Mouse (Mus musculus) MEL (cell line): ENCODE measurements around the gene Gss. TPM values are rescaled to one million over a fixed set of nuclear protein-coding genes. Genes with fewer than 3 reads are reported as not detected.

ENCODE experiments used
- DNase-seq: peaks from one replicate; pipeline ENCODE4 v3.0.0; 2011; ENCODE audit warnings: low read depth, low spot score
- H3K27ac ChIP-seq: 2 replicates; pipeline ENCODE4 v1.5.1; 2012; ENCODE audit warnings: low read depth, mild to moderate bottlenecking, control low read depth, low read length, moderate library complexity; ENCODE audit not compliant: control insufficient read depth
- H3K27me3 ChIP-seq, 2 experiments: fragments of 150-350 bp in 1 of 2; sonication (generic) in 1 of 2; 2 replicates each; pipeline ENCODE4 v1.6.1; 2012; ENCODE audit warnings: low read length in 2 of 2, mild to moderate bottlenecking in 2 of 2, improper control_type of control experiment in 1 of 2, moderate library complexity in 1 of 2; ENCODE audit not compliant: insufficient read depth in 2 of 2, control insufficient read depth in 1 of 2
- H3K36me3 ChIP-seq, 2 experiments: 2 replicates each; pipeline ENCODE4 v1.6.1; 2012 to 2014; ENCODE audit warnings: low read length in 2 of 2, improper control_type of control experiment in 1 of 2, inconsistent platforms in 1 of 2, mild to moderate bottlenecking in 1 of 2; ENCODE audit not compliant: insufficient read depth in 2 of 2, control insufficient read depth in 1 of 2
- H3K4me1 ChIP-seq, 2 experiments: fragments of 150-350 bp in 1 of 2; sonication (generic) in 1 of 2; 2 replicates each; pipeline ENCODE4 v1.6.1; 2012; ENCODE audit warnings: low read length in 2 of 2, improper control_type of control experiment in 1 of 2, mild to moderate bottlenecking in 1 of 2; ENCODE audit not compliant: insufficient read depth in 2 of 2, control insufficient read depth in 1 of 2
- H3K4me3 ChIP-seq, 2 experiments: fragments of 150-350 bp in 1 of 2; sonication (generic) in 1 of 2; 2 replicates each; pipeline ENCODE4 v1.5.1; 2012; ENCODE audit warnings: low read depth in 2 of 2, low read length in 2 of 2, mild to moderate bottlenecking in 2 of 2, moderate library complexity in 2 of 2, control low read depth in 1 of 2, improper control_type of control experiment in 1 of 2; ENCODE audit not compliant: control insufficient read depth in 1 of 2, insufficient read depth in 1 of 2
- H3K79me2 ChIP-seq: 2 replicates; pipeline ENCODE4 v1.6.1; 2012; ENCODE audit warnings: mild to moderate bottlenecking, low read length, moderate library complexity; ENCODE audit not compliant: control insufficient read depth, poor library complexity, insufficient read depth
- H3K9ac ChIP-seq: 2 replicates; pipeline ENCODE4 v1.6.1; 2012; ENCODE audit warnings: low read depth, mild to moderate bottlenecking, control low read depth, low read length, moderate library complexity; ENCODE audit not compliant: control insufficient read depth, poor library complexity, severe bottlenecking
- H3K9me3 ChIP-seq: fragments of 150-350 bp; sonication (generic); replicated peaks from 2 replicates; pipeline ENCODE4 v1.6.1; 2012; ENCODE audit warnings: mild to moderate bottlenecking, low read length, improper control_type of control experiment, moderate library complexity; ENCODE audit not compliant: insufficient read depth
- BHLHE40 ChIP-seq: IDR thresholded peaks from 2 replicates; pipeline ENCODE4 v1.6.1; 2012; ENCODE audit warnings: low read depth, mild to moderate bottlenecking, inconsistent platforms, low read length, improper control_type of control experiment, borderline replicate concordance
- CHD1 ChIP-seq: IDR thresholded peaks from 2 replicates; pipeline ENCODE4 v1.6.1; 2012; ENCODE audit warnings: low read depth, mild to moderate bottlenecking, inconsistent platforms, low read length, improper control_type of control experiment
- CHD2 ChIP-seq: IDR thresholded peaks from 2 replicates; pipeline ENCODE4 v1.6.1; 2011; ENCODE audit warnings: low read length, improper control_type of control experiment
- CTCF ChIP-seq, 3 experiments: IDR thresholded peaks in 2 of 3; conservative IDR thresholded peaks in 1 of 3; 2 replicates each; pipeline ENCODE4 v1.5.1; 2011 to 2012; ENCODE audit warnings: low read length in 3 of 3, low read depth in 2 of 3, mild to moderate bottlenecking in 2 of 3, improper control_type of control experiment in 1 of 3, inconsistent platforms in 1 of 3, mixed read lengths in 1 of 3, moderate library complexity in 1 of 3; ENCODE audit not compliant: control insufficient read depth in 1 of 3, insufficient read depth in 1 of 3, poor library complexity in 1 of 3, severe bottlenecking in 1 of 3
- E2F4 ChIP-seq: IDR thresholded peaks from 2 replicates; pipeline ENCODE4 v1.6.1; 2011; ENCODE audit warnings: low read depth, low read length, improper control_type of control experiment, borderline replicate concordance
- ELF1 ChIP-seq: IDR thresholded peaks from 2 replicates; pipeline ENCODE4 v1.6.1; 2014; ENCODE audit warnings: low read depth, mild to moderate bottlenecking, inconsistent platforms, low read length, improper control_type of control experiment, moderate library complexity
- EP300 ChIP-seq, 2 experiments: IDR thresholded peaks; 2 replicates each; pipeline ENCODE4 v1.6.1; 2011; ENCODE audit warnings: improper control_type of control experiment in 2 of 2, low read length in 2 of 2, low read depth in 1 of 2, mild to moderate bottlenecking in 1 of 2
- ETS1 ChIP-seq: IDR thresholded peaks from 2 replicates; pipeline ENCODE4 v1.6.1; 2012; ENCODE audit warnings: low read depth, mild to moderate bottlenecking, inconsistent platforms, low read length, improper control_type of control experiment, moderate library complexity
- GABPA ChIP-seq: IDR thresholded peaks from 2 replicates; pipeline ENCODE4 v1.6.1; 2012; ENCODE audit warnings: low read depth, mild to moderate bottlenecking, inconsistent platforms, low read length, improper control_type of control experiment, moderate library complexity
- GATA1 ChIP-seq: IDR thresholded peaks from 2 replicates; pipeline ENCODE4 v1.6.1; 2011; ENCODE audit warnings: low read depth, low read length, improper control_type of control experiment
- HCFC1 ChIP-seq: IDR thresholded peaks from 2 replicates; pipeline ENCODE4 v1.6.1; 2012; ENCODE audit warnings: low read depth, mild to moderate bottlenecking, inconsistent platforms, low read length, improper control_type of control experiment, moderate library complexity
- JUND ChIP-seq: IDR thresholded peaks from 2 replicates; pipeline ENCODE4 v1.6.1; 2011; ENCODE audit warnings: low read depth, mild to moderate bottlenecking, improper control_type of control experiment, low read length
- KAT2A ChIP-seq: conservative IDR thresholded peaks from 2 replicates; pipeline ENCODE4 v1.6.1; 2012; ENCODE audit warnings: low read depth, low read length, improper control_type of control experiment, inconsistent platforms
- MAFK ChIP-seq: IDR thresholded peaks from 2 replicates; pipeline ENCODE4 v1.6.1; 2011; ENCODE audit warnings: low read depth, mild to moderate bottlenecking, low read length, improper control_type of control experiment, borderline replicate concordance
- MAX ChIP-seq: IDR thresholded peaks from 2 replicates; pipeline ENCODE4 v1.6.1; 2011; ENCODE audit warnings: low read length, improper control_type of control experiment
- MAZ ChIP-seq: IDR thresholded peaks from 2 replicates; pipeline ENCODE4 v1.6.1; 2012; ENCODE audit warnings: low read depth, mild to moderate bottlenecking, inconsistent platforms, low read length, improper control_type of control experiment
- MEF2A ChIP-seq: IDR thresholded peaks from 2 replicates; pipeline ENCODE4 v1.6.1; 2014; ENCODE audit warnings: low read depth, mild to moderate bottlenecking, inconsistent platforms, low read length, improper control_type of control experiment; ENCODE audit not compliant: poor library complexity, insufficient replicate concordance, severe bottlenecking; ENCODE audit errors: extremely low read depth
- MXI1 ChIP-seq: IDR thresholded peaks from 2 replicates; pipeline ENCODE4 v1.6.1; 2011; ENCODE audit warnings: mild to moderate bottlenecking, low read depth, low read length, improper control_type of control experiment
- MYB ChIP-seq: IDR thresholded peaks from 2 replicates; pipeline ENCODE4 v1.6.1; 2011; ENCODE audit warnings: mild to moderate bottlenecking, low read depth, low read length, improper control_type of control experiment
- MYC ChIP-seq: IDR thresholded peaks from 2 replicates; pipeline ENCODE4 v1.6.1; 2011; ENCODE audit warnings: low read depth, mild to moderate bottlenecking, low read length, improper control_type of control experiment, moderate library complexity
- NELFE ChIP-seq: IDR thresholded peaks from 2 replicates; pipeline ENCODE4 v1.6.1; 2011; ENCODE audit warnings: low read depth, low read length, improper control_type of control experiment
- NRF1 ChIP-seq: IDR thresholded peaks from 2 replicates; pipeline ENCODE4 v1.6.1; 2014; ENCODE audit warnings: low read depth, mild to moderate bottlenecking, inconsistent platforms, low read length, improper control_type of control experiment, moderate library complexity; ENCODE audit not compliant: poor library complexity, insufficient read depth, severe bottlenecking
- POLR2A ChIP-seq, 2 experiments: IDR thresholded peaks; 2 replicates each; pipeline ENCODE4 v1.6.1; 2011 to 2012; ENCODE audit warnings: low read length in 2 of 2, mild to moderate bottlenecking in 2 of 2, control low read depth in 1 of 2, improper control_type of control experiment in 1 of 2, low read depth in 1 of 2, moderate library complexity in 1 of 2; ENCODE audit not compliant: control insufficient read depth in 1 of 2, insufficient read depth in 1 of 2, poor library complexity in 1 of 2
- POLR2AphosphoS2 ChIP-seq: IDR thresholded peaks from 2 replicates; pipeline ENCODE4 v1.6.1; 2011; ENCODE audit warnings: low read length, improper control_type of control experiment
- POLR2AphosphoS5 ChIP-seq: IDR thresholded peaks from 2 replicates; pipeline ENCODE4 v1.6.1; 2012; ENCODE audit warnings: low read depth, borderline replicate concordance, mild to moderate bottlenecking, inconsistent platforms, low read length, moderate library complexity, mixed read lengths
- RAD21 ChIP-seq: IDR thresholded peaks from 2 replicates; pipeline ENCODE4 v1.6.1; 2011; ENCODE audit warnings: mild to moderate bottlenecking, low read depth, low read length, improper control_type of control experiment
- SIN3A ChIP-seq: IDR thresholded peaks from 2 replicates; pipeline ENCODE4 v1.6.1; 2012; ENCODE audit warnings: low read length, improper control_type of control experiment, inconsistent platforms
- SMC3 ChIP-seq: IDR thresholded peaks from 2 replicates; pipeline ENCODE4 v1.6.1; 2011; ENCODE audit warnings: low read depth, low read length, improper control_type of control experiment
- TAL1 ChIP-seq: IDR thresholded peaks from 2 replicates; pipeline ENCODE4 v1.6.1; 2012; ENCODE audit warnings: mild to moderate bottlenecking, inconsistent platforms, low read length, moderate library complexity, mixed read lengths
- TBP ChIP-seq: IDR thresholded peaks from 2 replicates; pipeline ENCODE4 v1.8.0; 2011; ENCODE audit warnings: low read depth, low read length, improper control_type of control experiment
- TCF12 ChIP-seq: IDR thresholded peaks from 2 replicates; pipeline ENCODE4 v1.6.1; 2014; ENCODE audit warnings: low read depth, mild to moderate bottlenecking, inconsistent platforms, low read length, improper control_type of control experiment, moderate library complexity
- UBTF ChIP-seq: IDR thresholded peaks from 2 replicates; pipeline ENCODE4 v1.6.1; 2012; ENCODE audit warnings: low read depth, mild to moderate bottlenecking, inconsistent platforms, low read length, improper control_type of control experiment, moderate library complexity, borderline replicate concordance; ENCODE audit not compliant: insufficient read depth
- USF1 ChIP-seq: IDR thresholded peaks from 2 replicates; pipeline ENCODE4 v1.6.1; 2014; ENCODE audit warnings: low read depth, mild to moderate bottlenecking, inconsistent platforms, low read length, improper control_type of control experiment, moderate library complexity
- USF2 ChIP-seq, 2 experiments: IDR thresholded peaks; 2 replicates each; pipeline ENCODE4 v1.6.1; 2011 to 2012; ENCODE audit warnings: improper control_type of control experiment in 2 of 2, low read length in 2 of 2, borderline replicate concordance in 1 of 2, inconsistent platforms in 1 of 2, low read depth in 1 of 2, mild to moderate bottlenecking in 1 of 2; ENCODE audit not compliant: insufficient read depth in 1 of 2
- ZC3H11A ChIP-seq: IDR thresholded peaks from 2 replicates; pipeline ENCODE4 v1.6.1; 2012; ENCODE audit warnings: low read depth, mild to moderate bottlenecking, inconsistent platforms, low read length, improper control_type of control experiment
- ZKSCAN1 ChIP-seq: IDR thresholded peaks from 2 replicates; pipeline ENCODE4 v1.6.1; 2012; ENCODE audit warnings: low read depth, mild to moderate bottlenecking, inconsistent platforms, low read length, improper control_type of control experiment, moderate library complexity
- ZMIZ1 ChIP-seq: IDR thresholded peaks from 2 replicates; pipeline ENCODE4 v1.6.1; 2012; ENCODE audit warnings: low read depth, mild to moderate bottlenecking, inconsistent platforms, low read length, improper control_type of control experiment, moderate library complexity
- ZNF384 ChIP-seq: IDR thresholded peaks from 2 replicates; pipeline ENCODE4 v1.6.1; 2012; ENCODE audit warnings: low read depth, mild to moderate bottlenecking, inconsistent platforms, low read length, improper control_type of control experiment
- polyA plus RNA-seq, 2 experiments: library from polyadenylated mRNA; stranded (reverse) in 1 of 2; unstranded in 1 of 2; fragments of >175 nt in 1 of 2; fragments of >200 nt in 1 of 2; gene quantifications; 2 replicates each; pipeline versions ENCODE4 v1.2.1 to v1.2.4; 2012; ENCODE audit warnings: low replicate concordance in 2 of 2, low read depth in 1 of 2; ENCODE audit not compliant: insufficient read length in 2 of 2, insufficient read depth in 1 of 2, missing spikeins in 1 of 2
- total RNA-seq: library from RNA; depleted of rRNA; stranded (reverse); fragments of 300-350 nt; gene quantifications from 2 replicates; pipeline ENCODE4 v1.2.3, GENCODE M21; 2012

Gene Gss
- total and polyA plus RNA-seq, 3 experiments: 21.9 to 24.0 TPM; not detected in 1

GRCm38 (mm10) chr2:155524378-155524777 lies 68.2 kb downstream of the Gss start:
- DNase-seq: peak; percentile 80
- Histone ChIP-seq H3K27ac (peak overlapping the region; percentile 38; the same call in 1 of the 2 replicates), H3K9ac (no peak overlapping the region), H3K9me3 (no peaks in the 10 kb centered on the region), H3K36me3 (peaks cover 0 to 33% of the 10 kb centered on the region in 2 experiments; a peak in 2 of 4 replicates), H3K79me2 (no peaks in the 10 kb centered on the region), H3K4me3 (no peak overlapping the region), H3K4me1 (peaks cover 18 to 20% of the 10 kb centered on the region in 2 experiments), H3K27me3 (no peaks in the 10 kb centered on the region)
- TF ChIP-seq HCFC1 (no peak), MAX (no peak), MYB (no peak), TBP (peak; percentile 95), MAFK (0 out of 2 replicates have a peak, but pooled peaks have one; percentile 3), UBTF (no peak), CTCF (IDR thresholded peaks at IDR 0.05 in 2 of 3, conservative IDR thresholded peaks at IDR 0.05 in 1 of 3; ENCODE audit: control insufficient read depth in 1 of 3, insufficient read depth in 1 of 3, low read depth in 2 of 3, low read length in 3 of 3, poor library complexity in 1 of 3, severe bottlenecking in 1 of 3) (no peak), TCF12 (peak; percentile 46), MYC (0 out of 2 replicates have a peak, but pooled peaks have one; percentile 30), JUND (peak; percentile 93), MEF2A (no peak), ZC3H11A (no peak), TAL1 (peak; percentile 23; the same call in 1 of the 2 replicates), POLR2A (IDR thresholded peaks at IDR 0.05; ENCODE audit: control insufficient read depth in 1 of 2, insufficient read depth in 1 of 2, low read depth in 1 of 2, low read length in 2 of 2, poor library complexity in 1 of 2) (no peak), ZNF384 (no peak), NELFE (no peak), CHD2 (no peak), BHLHE40 (no peak), USF1 (no peak), NRF1 (no peak), E2F4 (no peak), EP300 (IDR thresholded peaks at IDR 0.05; ENCODE audit: low read depth in 1 of 2, low read length in 2 of 2) (peak; percentile 67 to 86), RAD21 (no peak), ZKSCAN1 (no peak), GATA1 (peak; percentile 83), USF2 (IDR thresholded peaks at IDR 0.05; ENCODE audit: borderline replicate concordance in 1 of 2, insufficient read depth in 1 of 2, low read depth in 1 of 2, low read length in 2 of 2) (no peak), ETS1 (peak; percentile 91), SIN3A (no peak), POLR2AphosphoS5 (no peak), MAZ (no peak), GABPA (no peak), ELF1 (no peak), CHD1 (no peak), POLR2AphosphoS2 (no peak), KAT2A (no peak), SMC3 (no peak), MXI1 (no peak), ZMIZ1 (no peak)
